Mouse (Mus musculus): ENCODE measurements around the gene Coasy.

The Coasy gene

GRCm38 (mm10) chr11:101131701-101132100 lies 49.3 kb downstream of the Coasy start:
- DNase-seq (ENCODE audit: low spot score) = no peak

- no peak for DNase-seq (ENCODE audit: low spot score)
These were observed 50.7 kb downstream of the Coasy start for GRCm38 (mm10) chr11:101133037-101133436.

- DNase-seq (ENCODE audit: low spot score) = peak; percentile 75
These were observed 52.0 kb downstream of the Coasy start for GRCm38 (mm10) chr11:101134217-101134865.
